Mouse (Mus musculus) right cerebral cortex, adult 2 months (tissue): ENCODE measurements at regions not wholly inside any gene's neighbourhood (a gene's known extent, or its start where the extent isn't known, plus 50 kb on each side); places are given as distances from the start of the nearest gene placed in this dataset.

ENCODE experiments used
- DNase-seq, 2 experiments: peaks; one replicate each; pipeline ENCODE4 v3.0.0; 2021 to 2022; ENCODE audit warnings: low spot score in 2 of 2

GRCm38 (mm10) chr5:12925466-12925865, 199.7 kb upstream of the Sema3a start:
- DNase-seq, result no peak

GRCm38 (mm10) chr5:12926289-12926688, 198.9 kb upstream of the Sema3a start:
- DNase-seq, result no peak

- no peak for DNase-seq
These were observed 198.0 kb upstream of the Sema3a start for GRCm38 (mm10) chr5:12927247-12927646.

GRCm38 (mm10) chr5:12937052-12937451, 188.2 kb upstream of the Sema3a start:
- no peak for DNase-seq

- DNase-seq, result no peak
These were observed 186.9 kb upstream of the Sema3a start for GRCm38 (mm10) chr5:12938162-12938852.

- DNase-seq, result no peak
These were observed 180.7 kb upstream of the Sema3a start for GRCm38 (mm10) chr5:12944554-12944953.

- DNase-seq, result no peak
These were observed 176.7 kb upstream of the Sema3a start for GRCm38 (mm10) chr5:12948472-12948871.

- DNase-seq, result no peak
These were observed 154.2 kb upstream of the Sema3a start for GRCm38 (mm10) chr5:12970987-12971386.

GRCm38 (mm10) chr5:12973701-12974100, 151.5 kb upstream of the Sema3a start:
- DNase-seq, result no peak

GRCm38 (mm10) chr5:12976015-12976742, 149.0 kb upstream of the Sema3a start:
- DNase-seq, result no peak

- DNase-seq, result no peak
These were observed 147.3 kb upstream of the Sema3a start for GRCm38 (mm10) chr5:12977875-12978274.

- DNase-seq, result no peak
These were observed 131.4 kb upstream of the Sema3a start for GRCm38 (mm10) chr5:12993826-12994225.

- DNase-seq, result no peak
These were observed 127.8 kb upstream of the Sema3a start for GRCm38 (mm10) chr5:12997440-12997839.

- no peak for DNase-seq
These were observed 118.1 kb upstream of the Sema3a start for GRCm38 (mm10) chr5:13007132-13007531.

GRCm38 (mm10) chr5:13022270-13022669, 102.9 kb upstream of the Sema3a start:
- no peak for DNase-seq

- DNase-seq, result no peak
These were observed 91.9 kb upstream of the Sema3a start for GRCm38 (mm10) chr5:13033332-13033731.

GRCm38 (mm10) chr5:13036127-13036526, 89.1 kb upstream of the Sema3a start:
- no peak for DNase-seq

- no peak for DNase-seq
These were observed 66.3 kb upstream of the Sema3a start for GRCm38 (mm10) chr5:13058883-13059423.

- no peak for DNase-seq
These were observed 58.3 kb upstream of the Sema3a start for GRCm38 (mm10) chr5:13066942-13067341.
